In genomic region chr11:95072136-95072535, GRCm38 (mm10) we compare ENCODE assay signal across 18 mouse cellular contexts. TPM values are rescaled to one million over a fixed set of nuclear protein-coding genes. Genes with fewer than 3 reads are reported as not detected.
A peak's percentile ranks its signal among the peaks of the same experiment; 100 is the strongest.
DNase-seq lines count a peak whose midpoint lies in the region; ATAC-seq and TF ChIP-seq lines count a peak whose summit lies in the region.
"Had no signal": no experiment of that assay in that cellular context is flagged by ENCODE, and none has a peak within 500 bp of the region (broad histone marks: within the 10 kb centered on the region; RNA-seq: fewer than 3 reads in every experiment).

No protein-coding gene starts in this region.

- peaks cover 64% of the 10 kb centered on the region for H3K4me1 ChIP-seq in intestine, embryonic 15.5 days (replicated peaks)
- H3K4me1 ChIP-seq in intestine, embryonic 16.5 days (ENCODE audit: control insufficient read depth, insufficient read depth, low read length): peaks cover 64% of the 10 kb centered on the region
- H3K4me1 ChIP-seq in liver, postnatal 0 days (ENCODE audit: insufficient read depth): peaks cover 8% of the 10 kb centered on the region; the same call in 1 of the 2 replicates

- H3K27me3 ChIP-seq in intestine, embryonic 15.5 days (replicated peaks): no peaks in the 10 kb centered on the region
- H3K27me3 ChIP-seq in intestine, embryonic 16.5 days (replicated peaks; ENCODE audit: control insufficient read depth, insufficient read depth, low read length): no peaks in the 10 kb centered on the region
- H3K27me3 ChIP-seq in liver, postnatal 0 days (ENCODE audit: insufficient read depth, low read length): peaks cover 27% of the 10 kb centered on the region

- no peak overlapping the region for H3K9ac ChIP-seq in intestine, embryonic 15.5 days
- H3K9ac ChIP-seq in intestine, embryonic 16.5 days (ENCODE audit: low read depth, low read length): no peak overlapping the region
- no peak overlapping the region for H3K9ac ChIP-seq in liver, postnatal 0 days (replicated peaks)
- H3K9ac ChIP-seq: forebrain, embryonic 15.5 days; hindbrain, embryonic 12.5 days had no signal

- ATAC-seq in intestine, embryonic 15.5 days: no peak
- no peak for ATAC-seq in intestine, embryonic 16.5 days
- ATAC-seq in liver, postnatal 0 days: no peak
- ATAC-seq: activated CD4-positive, CD25-positive, alpha-beta regulatory T cell, adult 4 months; forebrain, embryonic 15.5 days had no signal

- no peak for DNase-seq in gastrocnemius, adult 2 months
- no peak for DNase-seq in gastrocnemius, postnatal 4 days (ENCODE audit: low spot score in 2 of 2)
- peak; percentile 38 for DNase-seq in testis, postnatal 10 days (ENCODE audit: low spot score)
- no peak for DNase-seq in testis, postnatal 14 days (ENCODE audit: low spot score)
- no peak for DNase-seq in thymus, postnatal 0 days (ENCODE audit: low spot score)
- DNase-seq in liver, postnatal 0 days: no peak
- DNase-seq: adrenal gland, postnatal 36 days; B cell, adult 2 months; right cerebral cortex, postnatal 25 days; thymus, postnatal 36 days had no signal

- WGBS in intestine, embryonic 15.5 days: 81% methylated on average over 8 of the region's 8 CpGs
- WGBS in intestine, embryonic 16.5 days: 82% methylated on average over 8 of the region's 8 CpGs
- 74% methylated on average over 8 of the region's 8 CpGs for WGBS in liver, postnatal 0 days (ENCODE audit: insufficient replicate concordance)

- H3K4me3 ChIP-seq in gastrocnemius, adult 2 months: no peak overlapping the region
- no peak overlapping the region for H3K4me3 ChIP-seq in intestine, embryonic 15.5 days (replicated peaks)
- no peak overlapping the region for H3K4me3 ChIP-seq in intestine, embryonic 16.5 days (ENCODE audit: low read length)
- no peak overlapping the region for H3K4me3 ChIP-seq in liver, postnatal 0 days (ENCODE audit: low read depth, low read length)
- H3K4me3 ChIP-seq: forebrain, embryonic 15.5 days; hindbrain, embryonic 12.5 days had no signal

- H3K36me3 ChIP-seq in intestine, embryonic 15.5 days: no peaks in the 10 kb centered on the region
- H3K36me3 ChIP-seq in intestine, embryonic 16.5 days (ENCODE audit: control insufficient read depth, insufficient read depth, low read length): no peaks in the 10 kb centered on the region
- no peaks in the 10 kb centered on the region for H3K36me3 ChIP-seq in liver, postnatal 0 days (replicated peaks; ENCODE audit: insufficient read depth, low read length)
- H3K36me3 ChIP-seq: forebrain, embryonic 15.5 days; hindbrain, embryonic 12.5 days had no signal

- H3K27ac ChIP-seq in gastrocnemius, adult 2 months: peak overlapping the region; percentile 53; the same call in 1 of the 2 replicates
- 0 out of 2 replicates have a peak overlapping the region, but pooled peaks have one; percentile 11 for H3K27ac ChIP-seq in intestine, embryonic 15.5 days
- no peak overlapping the region for H3K27ac ChIP-seq in intestine, embryonic 16.5 days (ENCODE audit: low read length)
- H3K27ac ChIP-seq in liver, postnatal 0 days (ENCODE audit: low read depth): no peak overlapping the region
- H3K27ac ChIP-seq: forebrain, embryonic 15.5 days; hindbrain, embryonic 12.5 days had no signal

- intact Hi-C loops in gastrocnemius, adult 2 months (cut with DNase I): no loop called here

- TF ChIP-seq CTCF in gastrocnemius, adult 2 months (IDR thresholded peaks at IDR 0.05): no peak
- TF ChIP-seq CTCF in liver, postnatal 0 days (IDR thresholded peaks at IDR 0.05; ENCODE audit: low read depth): no peak

- peak overlapping the region; percentile 1; the same call in 1 of the 2 replicates for H3K4me2 ChIP-seq in intestine, embryonic 15.5 days (replicated peaks)
- H3K4me2 ChIP-seq in intestine, embryonic 16.5 days (ENCODE audit: low read depth, low read length): no peak overlapping the region
- H3K4me2 ChIP-seq in liver, postnatal 0 days (ENCODE audit: low read depth, low read length): no peak overlapping the region
- H3K4me2 ChIP-seq: forebrain, embryonic 15.5 days; hindbrain, embryonic 12.5 days had no signal

- TF ChIP-seq EP300 in liver, postnatal 0 days (IDR thresholded peaks at IDR 0.05; ENCODE audit: low read depth): no peak

- H3K9me3 ChIP-seq in intestine, embryonic 15.5 days: no peaks in the 10 kb centered on the region
- no peaks in the 10 kb centered on the region for H3K9me3 ChIP-seq in intestine, embryonic 16.5 days (ENCODE audit: control insufficient read depth, low read length)
- no peaks in the 10 kb centered on the region for H3K9me3 ChIP-seq in liver, postnatal 0 days (ENCODE audit: low read length)
- H3K9me3 ChIP-seq: forebrain, embryonic 15.5 days; hindbrain, embryonic 12.5 days had no signal

RNA-seq across cellular contexts. Expression of gene Itga3, which starts 4.5 kb away (rescaled TPM):
- 1 to 10 TPM; 4.3 to 5.2 TPM for total RNA-seq in gastrocnemius, adult 2 months (2021)
- 1 to 10 TPM; 4.8 to 5.5 TPM for total RNA-seq in gastrocnemius, postnatal 4 days (2021)
- 32.8 and 35.6 TPM in 2 replicates for polyA plus RNA-seq in intestine, embryonic 15.5 days (2015; fragmentation: Nextera tagmentation; extraction: Ambion mirVana)
- 35.7 and 39.9 TPM in 2 replicates for polyA plus RNA-seq in intestine, embryonic 16.5 days (2015; fragmentation: Nextera tagmentation; extraction: Ambion mirVana)
- 6.2 and 7.0 TPM in 2 replicates for polyA plus RNA-seq in thymus, postnatal 0 days (2015; fragmentation: Nextera tagmentation; extraction: Ambion mirVana)
- polyA plus RNA-seq in liver, postnatal 0 days (2015; fragmentation: Nextera tagmentation; extraction: Ambion mirVana): 0.97 and 1.0 TPM in 2 replicates
- total RNA-seq: MEL had no signal

RNA-seq across cellular contexts. Expression of gene Pdk2, which starts 31.0 kb away (rescaled TPM):
- total RNA-seq in gastrocnemius, adult 2 months (2021): 100 to 1,000 TPM; 471 to 485 TPM
- total RNA-seq in gastrocnemius, postnatal 4 days (2021): 100 to 1,000 TPM; 254 to 274 TPM
- polyA plus RNA-seq in intestine, embryonic 15.5 days (2015; fragmentation: Nextera tagmentation; extraction: Ambion mirVana): 30.8 and 31.2 TPM in 2 replicates
- 42.2 and 48.2 TPM in 2 replicates for polyA plus RNA-seq in intestine, embryonic 16.5 days (2015; fragmentation: Nextera tagmentation; extraction: Ambion mirVana)
- polyA plus RNA-seq in thymus, postnatal 0 days (2015; fragmentation: Nextera tagmentation; extraction: Ambion mirVana): 13.0 and 13.9 TPM in 2 replicates
- polyA plus RNA-seq in liver, postnatal 0 days (2015; fragmentation: Nextera tagmentation; extraction: Ambion mirVana): 16.2 and 17.3 TPM in 2 replicates

RNA-seq across cellular contexts. Expression of gene Dlx3, which starts 47.8 kb away (rescaled TPM):
- not detected for total RNA-seq in gastrocnemius, adult 2 months (2021)
- under 1 TPM; 0.34 to 0.60 TPM for total RNA-seq in gastrocnemius, postnatal 4 days (2021)
- polyA plus RNA-seq in intestine, embryonic 15.5 days (2015; fragmentation: Nextera tagmentation; extraction: Ambion mirVana): 0.60 and 0.88 TPM in 2 replicates
- polyA plus RNA-seq in intestine, embryonic 16.5 days (2015; fragmentation: Nextera tagmentation; extraction: Ambion mirVana): 0.64 and 0.71 TPM in 2 replicates
- polyA plus RNA-seq in thymus, postnatal 0 days (2015; fragmentation: Nextera tagmentation; extraction: Ambion mirVana): 0.33 and 0.45 TPM in 2 replicates
- polyA plus RNA-seq in liver, postnatal 0 days (2015; fragmentation: Nextera tagmentation; extraction: Ambion mirVana): not detected in 2 replicates
- total RNA-seq: adrenal gland, postnatal 36 days; gastrocnemius, adult 8-10 months; MEL had no signal
- polyA plus RNA-seq: activated CD4-positive, CD25-positive, alpha-beta regulatory T cell, adult 4 months; forebrain, embryonic 15.5 days; liver, embryonic 16.5 days had no signal

Comparison
In these comparisons a context has a peak if more than half of its experiments do, and no peak if none do; other contexts are left out.
1. H3K27ac ChIP-seq: peak in gastrocnemius, adult 2 months (single experiment) and intestine, embryonic 15.5 days (single experiment); none in intestine, embryonic 16.5 days (single experiment) and liver, postnatal 0 days (single experiment).